8 mouse cellular contexts compared by ENCODE assay signal in the genomic region with DNA sequence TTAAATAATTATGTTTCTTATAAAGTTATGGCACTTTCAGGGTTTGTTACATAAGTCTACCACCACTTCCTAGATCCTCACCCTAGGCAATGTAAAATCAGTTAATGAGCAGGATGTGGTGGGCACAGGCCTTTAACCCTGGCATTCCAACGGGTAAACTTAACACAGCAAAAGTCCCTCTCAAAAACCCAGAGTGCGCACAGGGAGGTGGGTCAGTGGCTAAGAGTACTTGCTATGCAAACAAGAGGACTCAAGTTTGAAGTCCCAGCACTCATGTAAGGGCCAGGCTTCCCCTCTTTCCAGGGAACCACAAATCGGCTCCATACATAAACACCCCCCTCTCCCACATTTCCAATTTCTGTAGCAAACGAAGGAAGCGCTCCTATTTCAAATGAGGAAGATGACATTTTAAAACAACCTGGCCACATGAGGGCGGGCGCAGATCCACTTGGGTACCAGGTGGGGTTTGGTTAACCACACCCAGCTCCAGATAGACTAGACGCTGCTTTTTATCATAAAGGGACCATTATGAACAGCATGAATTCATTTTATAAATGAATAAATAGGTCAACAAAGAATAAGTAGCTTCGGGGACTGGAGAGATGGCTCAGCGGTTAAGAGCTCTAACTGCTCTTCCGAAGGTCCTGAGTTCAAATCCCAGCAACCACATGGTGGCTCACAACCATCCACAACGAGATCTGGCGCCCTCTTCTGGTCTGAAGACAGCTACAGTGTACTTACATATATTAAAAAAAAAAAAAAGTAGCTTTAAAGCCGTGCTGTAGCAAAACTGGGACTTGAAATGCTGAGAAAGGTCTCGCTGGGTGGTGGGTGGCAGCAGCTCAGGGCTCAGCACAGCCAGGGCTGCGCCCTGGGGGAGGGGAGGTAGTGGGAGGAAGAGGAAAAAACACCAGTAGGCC. TPM values are rescaled to one million over a fixed set of nuclear protein-coding genes. Genes with fewer than 3 reads are reported as not detected.
A peak's percentile ranks its signal among the peaks of the same experiment; 100 is the strongest.
DNase-seq lines count a peak whose midpoint lies in the region; ATAC-seq lines count a peak whose summit lies in the region.

No protein-coding gene starts in this region.

- no peaks in the 10 kb centered on the region for H3K27me3 ChIP-seq in hindbrain, embryonic 14.5 days (ENCODE audit: control insufficient read depth, insufficient read depth, low read length)
- H3K27me3 ChIP-seq in hindbrain, embryonic 16.5 days (replicated peaks; ENCODE audit: control insufficient read depth, insufficient read depth, low read length): no peaks in the 10 kb centered on the region
- H3K27me3 ChIP-seq in embryonic facial prominence, embryonic 14.5 days (replicated peaks; ENCODE audit: control insufficient read depth, insufficient read depth, low read length): no peaks in the 10 kb centered on the region
- no peaks in the 10 kb centered on the region for H3K27me3 ChIP-seq in liver, embryonic 12.5 days (replicated peaks)

- 0 out of 2 replicates have a peak overlapping the region, but pooled peaks have one; percentile 97 for H3K9ac ChIP-seq in hindbrain, embryonic 14.5 days
- H3K9ac ChIP-seq in hindbrain, embryonic 16.5 days (ENCODE audit: low read depth, low read length): no peak overlapping the region
- H3K9ac ChIP-seq in embryonic facial prominence, embryonic 14.5 days (ENCODE audit: low read depth, low read length): peak overlapping the region; percentile 85; the same call in 1 of the 2 replicates
- no peak overlapping the region for H3K9ac ChIP-seq in liver, embryonic 12.5 days

- no peak overlapping the region for H3K4me3 ChIP-seq in hindbrain, embryonic 14.5 days (replicated peaks; ENCODE audit: low read length)
- H3K4me3 ChIP-seq in hindbrain, embryonic 16.5 days (ENCODE audit: low read length): no peak overlapping the region
- no peak overlapping the region for H3K4me3 ChIP-seq in embryonic facial prominence, embryonic 14.5 days (ENCODE audit: low read depth, low read length)
- no peak overlapping the region for H3K4me3 ChIP-seq in liver, embryonic 12.5 days

- peak overlapping the region; percentile 95; the same call in 1 of the 2 replicates for H3K27ac ChIP-seq in hindbrain, embryonic 14.5 days
- H3K27ac ChIP-seq in hindbrain, embryonic 16.5 days (ENCODE audit: low read depth, low read length): no peak overlapping the region
- H3K27ac ChIP-seq in embryonic facial prominence, embryonic 14.5 days (replicated peaks; ENCODE audit: low read depth, low read length): peak overlapping the region; percentile 93
- H3K27ac ChIP-seq in liver, embryonic 12.5 days: peak overlapping the region; percentile 80; the same call in 1 of the 2 replicates

- DNase-seq in hindbrain, embryonic 14.5 days (ENCODE audit: low spot score): no peak
- DNase-seq in MN1 (ENCODE audit: low spot score): peak; percentile 57
- no peak for DNase-seq in embryonic facial prominence, embryonic 14.5 days (ENCODE audit: low spot score)
- peak; percentile 59 for DNase-seq in thymus, postnatal 14 days
- no peak for DNase-seq in ovary, postnatal 10 days (ENCODE audit: low spot score)
- no peak for DNase-seq in testis, postnatal 14 days (ENCODE audit: low spot score)

- H3K4me1 ChIP-seq in hindbrain, embryonic 14.5 days (replicated peaks; ENCODE audit: control insufficient read depth, insufficient read depth, low read length): peaks cover 25% of the 10 kb centered on the region
- peaks cover 22% of the 10 kb centered on the region for H3K4me1 ChIP-seq in hindbrain, embryonic 16.5 days (ENCODE audit: control insufficient read depth, insufficient read depth, low read depth, low read length)
- peaks cover 16% of the 10 kb centered on the region for H3K4me1 ChIP-seq in embryonic facial prominence, embryonic 14.5 days (ENCODE audit: control insufficient read depth, insufficient read depth, low read length)
- H3K4me1 ChIP-seq in liver, embryonic 12.5 days: peaks cover 56% of the 10 kb centered on the region

- no peak for ATAC-seq in hindbrain, embryonic 14.5 days (ENCODE audit: low FRiP score)
- ATAC-seq in hindbrain, embryonic 16.5 days: no peak
- no peak for ATAC-seq in embryonic facial prominence, embryonic 14.5 days (ENCODE audit: low read depth)
- ATAC-seq in liver, embryonic 12.5 days: no peak

- H3K4me2 ChIP-seq in hindbrain, embryonic 14.5 days (replicated peaks): no peak overlapping the region
- no peak overlapping the region for H3K4me2 ChIP-seq in hindbrain, embryonic 16.5 days (ENCODE audit: low read length)
- no peak overlapping the region for H3K4me2 ChIP-seq in embryonic facial prominence, embryonic 14.5 days (ENCODE audit: low read depth, low read length)
- peak overlapping the region; percentile 88 for H3K4me2 ChIP-seq in liver, embryonic 12.5 days

- peaks cover 12% of the 10 kb centered on the region; the same call in 1 of the 2 replicates for H3K36me3 ChIP-seq in hindbrain, embryonic 14.5 days (replicated peaks; ENCODE audit: control insufficient read depth, insufficient read depth)
- peaks cover 5% of the 10 kb centered on the region; the same call in 1 of the 2 replicates for H3K36me3 ChIP-seq in hindbrain, embryonic 16.5 days (ENCODE audit: control insufficient read depth, insufficient read depth, low read length)
- H3K36me3 ChIP-seq in embryonic facial prominence, embryonic 14.5 days (ENCODE audit: control insufficient read depth, insufficient read depth, low read length): peaks cover 50% of the 10 kb centered on the region
- H3K36me3 ChIP-seq in liver, embryonic 12.5 days: peaks cover 60% of the 10 kb centered on the region

- 89% methylated on average over 16 of the region's 16 CpGs for WGBS in hindbrain, embryonic 14.5 days
- WGBS in hindbrain, embryonic 16.5 days: 88% methylated on average over 16 of the region's 16 CpGs
- WGBS in embryonic facial prominence, embryonic 14.5 days: 81% methylated on average over 16 of the region's 16 CpGs
- WGBS in liver, embryonic 12.5 days (ENCODE audit: insufficient replicate concordance): 80% methylated on average over 16 of the region's 16 CpGs

- no peaks in the 10 kb centered on the region for H3K9me3 ChIP-seq in hindbrain, embryonic 14.5 days (ENCODE audit: control insufficient read depth, low read length)
- no peaks in the 10 kb centered on the region for H3K9me3 ChIP-seq in hindbrain, embryonic 16.5 days (ENCODE audit: control insufficient read depth, low read length)
- no peaks in the 10 kb centered on the region for H3K9me3 ChIP-seq in embryonic facial prominence, embryonic 14.5 days (ENCODE audit: control insufficient read depth, low read length)
- no peaks in the 10 kb centered on the region for H3K9me3 ChIP-seq in liver, embryonic 12.5 days (replicated peaks)

RNA-seq across cellular contexts. Expression of a gene that starts 10.5 kb away (rescaled TPM):
- 1.5 and 2.3 TPM in 2 replicates for polyA plus RNA-seq in hindbrain, embryonic 14.5 days (2014; fragmentation: Nextera tagmentation; extraction: Ambion mirVana)
- 0.91 and 2.7 TPM in 2 replicates for polyA plus RNA-seq in hindbrain, embryonic 16.5 days (2015; fragmentation: Nextera tagmentation; extraction: Ambion mirVana)
- 53.1 and 61.5 TPM in 2 replicates for polyA plus RNA-seq in embryonic facial prominence, embryonic 14.5 days (2014; fragmentation: Nextera tagmentation; extraction: Ambion mirVana)
- 3.5 and 3.9 TPM in 2 replicates for polyA plus RNA-seq in liver, embryonic 12.5 days (2016; fragmentation: Nextera tagmentation; extraction: Ambion mirVana)

RNA-seq across cellular contexts. Expression of a gene that starts 10.7 kb away (rescaled TPM):
- 106 and 119 TPM in 2 replicates for polyA plus RNA-seq in hindbrain, embryonic 14.5 days (2014; fragmentation: Nextera tagmentation; extraction: Ambion mirVana)
- 106 and 118 TPM in 2 replicates for polyA plus RNA-seq in hindbrain, embryonic 16.5 days (2015; fragmentation: Nextera tagmentation; extraction: Ambion mirVana)
- polyA plus RNA-seq in embryonic facial prominence, embryonic 14.5 days (2014; fragmentation: Nextera tagmentation; extraction: Ambion mirVana): 690 and 724 TPM in 2 replicates
- 292 TPM in 2 replicates for polyA plus RNA-seq in liver, embryonic 12.5 days (2016; fragmentation: Nextera tagmentation; extraction: Ambion mirVana)

Comparison
In these comparisons a context has a peak if more than half of its experiments do, and no peak if none do; other contexts are left out.
1. H3K9ac ChIP-seq: peak in hindbrain, embryonic 14.5 days (single experiment) and embryonic facial prominence, embryonic 14.5 days (single experiment); none in hindbrain, embryonic 16.5 days (single experiment) and liver, embryonic 12.5 days (single experiment).
2. DNase-seq: peak in MN1 (single experiment) and thymus, postnatal 14 days (single experiment); none in hindbrain, embryonic 14.5 days (single experiment), embryonic facial prominence, embryonic 14.5 days (single experiment), ovary, postnatal 10 days (single experiment) and testis, postnatal 14 days (single experiment).
3. RNA of a gene that starts 10.5 kb away (polyA plus RNA-seq): 53.1 to 61.5 TPM in embryonic facial prominence, embryonic 14.5 days; 3.5 to 3.9 TPM in liver, embryonic 12.5 days, 1.5 to 2.3 TPM in hindbrain, embryonic 14.5 days and 0.91 to 2.7 TPM in hindbrain, embryonic 16.5 days; every median in the first group is over 10 times any median in the second.